Mouse (Mus musculus) mature B cell (primary cell): ENCODE results near the gene Slc1a6.
"Not testable (repeated sequence)": the region's sequence is repeated elsewhere in the genome, so short reads cannot be mapped to it uniquely, and the experiment has no call there.

Source experiments
- in situ Hi-C: fragments of 300-500 bp; cut with MboI; formaldehyde crosslinking; loops from 2 replicates; pipeline ENCODE4 v1.14.3; 2019

Slc1a6 gene

GRCm38 (mm10) chr10:78779981-78780651, at the start of gene Slc1a6:
Gene Slc1a6, plus strand, starts transcription at chr10:78780496.
- in situ Hi-C loops = no loop called here

- in situ Hi-C loops = no loop called here
Measured at GRCm38 (mm10) chr10:78739821-78740220, 40.5 kb upstream of the Slc1a6 start.

GRCm38 (mm10) chr10:78743721-78744120, 36.6 kb upstream of the Slc1a6 start:
- in situ Hi-C loops = no loop called here

GRCm38 (mm10) chr10:78745453-78746232, 34.7 kb upstream of the Slc1a6 start:
- in situ Hi-C loops = no loop called here

GRCm38 (mm10) chr10:78747035-78747721, 33.1 kb upstream of the Slc1a6 start:
- in situ Hi-C loops = no loop called here

- in situ Hi-C loops = no loop called here
Measured at GRCm38 (mm10) chr10:78748161-78748560, 32.1 kb upstream of the Slc1a6 start.

GRCm38 (mm10) chr10:78748946-78749345, 31.4 kb upstream of the Slc1a6 start:
- in situ Hi-C loops = no loop called here

GRCm38 (mm10) chr10:78752452-78753191, 27.7 kb upstream of the Slc1a6 start, which contains the start of gene Ccdc105:
Gene Ccdc105, minus strand, starts transcription at chr10:78753065.
- in situ Hi-C loops = loop anchor here (10.0 kb wide), 1 partner anchor 362 kb away; no protein-coding TSS in a partner anchor

- in situ Hi-C loops = loop anchor here (10.0 kb wide), 1 partner anchor 359 kb away; no protein-coding TSS in a partner anchor
Measured at GRCm38 (mm10) chr10:78756021-78756420, 24.3 kb upstream of the Slc1a6 start.

GRCm38 (mm10) chr10:78765570-78765969, 14.7 kb upstream of the Slc1a6 start:
- in situ Hi-C loops = no loop called here

- in situ Hi-C loops = no loop called here
Measured at GRCm38 (mm10) chr10:78775830-78776229, 4.5 kb upstream of the Slc1a6 start.

GRCm38 (mm10) chr10:78779527-78779926, 769 bp upstream of the Slc1a6 start:
- in situ Hi-C loops = no loop called here

- in situ Hi-C loops = no loop called here
Measured at GRCm38 (mm10) chr10:78787566-78788087, 7.3 kb downstream of the Slc1a6 start.

GRCm38 (mm10) chr10:78790561-78790960, 10.3 kb downstream of the Slc1a6 start:
- in situ Hi-C loops = no loop called here

- in situ Hi-C loops = no loop called here
Measured at GRCm38 (mm10) chr10:78801449-78801848, 21.2 kb downstream of the Slc1a6 start.

GRCm38 (mm10) chr10:78812358-78813060, 32.2 kb downstream of the Slc1a6 start:
- in situ Hi-C loops = no loop called here

GRCm38 (mm10) chr10:78840456-78840855, 60.2 kb downstream of the Slc1a6 start:
- in situ Hi-C loops = not testable (repeated sequence)

GRCm38 (mm10) chr10:78852066-78852465, 71.8 kb downstream of the Slc1a6 start, which contains the start of gene Olfr1356:
Gene Olfr1356, minus strand, starts transcription at chr10:78852166.
- in situ Hi-C loops = no loop called here
